8 mouse cellular contexts compared by ENCODE assay signal in the genomic region with DNA sequence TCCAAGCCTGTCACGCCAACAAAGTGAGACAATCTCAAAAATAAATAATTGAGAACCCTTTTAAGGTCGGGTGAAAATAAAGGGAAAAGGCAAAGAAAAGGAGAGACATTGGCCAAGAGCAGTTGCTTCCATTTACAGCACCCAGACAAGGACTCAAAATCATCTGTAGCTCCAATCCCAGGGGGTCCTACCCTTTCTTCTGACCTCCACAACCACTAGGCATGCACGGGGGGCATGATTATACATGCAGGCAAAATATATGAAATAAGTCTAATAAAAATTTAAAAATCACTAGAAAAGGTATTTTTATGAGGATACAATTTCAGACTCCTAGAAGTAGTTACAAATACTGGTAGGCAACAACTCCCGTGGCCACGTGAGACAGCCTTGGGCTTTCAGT. TPM values are rescaled to one million over a fixed set of nuclear protein-coding genes. Genes with fewer than 3 reads are reported as not detected.
DNase-seq lines count a peak whose midpoint lies in the region; ATAC-seq and TF ChIP-seq lines count a peak whose summit lies in the region.

No protein-coding gene starts in this region.

- TF ChIP-seq CTCF in kidney, postnatal 0 days (IDR thresholded peaks at IDR 0.05; ENCODE audit: low read depth): no peak
- TF ChIP-seq CTCF in cortical plate, adult 2 months (IDR thresholded peaks at IDR 0.05; ENCODE audit: extremely low read depth, insufficient read depth, low read length): no peak

- H3K27ac ChIP-seq in kidney, postnatal 0 days: peak overlapping the region; percentile 54; the same call in 1 of the 2 replicates
- H3K27ac ChIP-seq in cortical plate, adult 2 months (ENCODE audit: insufficient read depth, low read length): no peak overlapping the region
- H3K27ac ChIP-seq in hindbrain, embryonic 15.5 days (replicated peaks): peak overlapping the region; percentile 72
- H3K27ac ChIP-seq in midbrain, embryonic 15.5 days: peak overlapping the region; percentile 79

- 43% methylated on average over 5 of the region's 5 CpGs for WGBS in kidney, postnatal 0 days
- 55% methylated on average over 5 of the region's 5 CpGs for WGBS in hindbrain, embryonic 15.5 days
- 51% methylated on average over 5 of the region's 5 CpGs for WGBS in midbrain, embryonic 15.5 days

- ATAC-seq in kidney, postnatal 0 days (replicated peaks; ENCODE audit: low FRiP score, low read depth): no peak
- peak; percentile 46; the same call in 1 of the 2 replicates for ATAC-seq in hindbrain, embryonic 15.5 days (ENCODE audit: low FRiP score, low read depth)
- ATAC-seq in midbrain, embryonic 15.5 days (replicated peaks): peak; percentile 61

- DNase-seq in kidney, postnatal 0 days (ENCODE audit: low spot score): no peak
- no peak for DNase-seq in kidney, postnatal 14 days
- DNase-seq in ovary, postnatal 36 days (ENCODE audit: low spot score): no peak
- no peak for DNase-seq in thymus, postnatal 0 days (ENCODE audit: low spot score)
- DNase-seq in right cerebral cortex, postnatal 36 days (ENCODE audit: low spot score in 2 of 2): no peak

- H3K9me3 ChIP-seq in kidney, postnatal 0 days (replicated peaks; ENCODE audit: low read length): no peaks in the 10 kb centered on the region
- no peaks in the 10 kb centered on the region for H3K9me3 ChIP-seq in hindbrain, embryonic 15.5 days
- no peaks in the 10 kb centered on the region for H3K9me3 ChIP-seq in midbrain, embryonic 15.5 days

- TF ChIP-seq POLR2A in cortical plate, adult 2 months (IDR thresholded peaks at IDR 0.05; ENCODE audit: extremely low read depth, insufficient read depth, low read length): no peak

- no peaks in the 10 kb centered on the region for H3K36me3 ChIP-seq in kidney, postnatal 0 days (ENCODE audit: insufficient read depth, low read length)
- no peaks in the 10 kb centered on the region for H3K36me3 ChIP-seq in hindbrain, embryonic 15.5 days
- H3K36me3 ChIP-seq in midbrain, embryonic 15.5 days (replicated peaks): no peaks in the 10 kb centered on the region

- peak overlapping the region; percentile 67 for H3K9ac ChIP-seq in kidney, postnatal 0 days (ENCODE audit: low read depth, low read length)
- peak overlapping the region; percentile 42; the same call in 1 of the 2 replicates for H3K9ac ChIP-seq in hindbrain, embryonic 15.5 days
- H3K9ac ChIP-seq in midbrain, embryonic 15.5 days: peak overlapping the region; percentile 49

- no peaks in the 10 kb centered on the region for H3K27me3 ChIP-seq in kidney, postnatal 0 days (ENCODE audit: insufficient read depth, low read length)
- H3K27me3 ChIP-seq in hindbrain, embryonic 15.5 days: no peaks in the 10 kb centered on the region
- no peaks in the 10 kb centered on the region for H3K27me3 ChIP-seq in midbrain, embryonic 15.5 days (replicated peaks)

- peak overlapping the region; percentile 74 for H3K4me2 ChIP-seq in kidney, postnatal 0 days (ENCODE audit: low read length)
- H3K4me2 ChIP-seq in hindbrain, embryonic 15.5 days: peak overlapping the region; percentile 67
- peak overlapping the region; percentile 63 for H3K4me2 ChIP-seq in midbrain, embryonic 15.5 days

- peak overlapping the region; percentile 57 for H3K4me3 ChIP-seq in kidney, postnatal 0 days (replicated peaks; ENCODE audit: low read depth, low read length)
- peak overlapping the region; percentile 92 for H3K4me3 ChIP-seq in cortical plate, adult 2 months (ENCODE audit: insufficient read depth, low read length)
- H3K4me3 ChIP-seq in hindbrain, embryonic 15.5 days: peak overlapping the region; percentile 58
- peak overlapping the region; percentile 75 for H3K4me3 ChIP-seq in midbrain, embryonic 15.5 days

- no peaks in the 10 kb centered on the region for H3K4me1 ChIP-seq in kidney, postnatal 0 days (replicated peaks; ENCODE audit: insufficient read depth, low read length)
- no peaks in the 10 kb centered on the region for H3K4me1 ChIP-seq in cortical plate, adult 2 months (ENCODE audit: control insufficient read depth, insufficient read depth, low read length)
- H3K4me1 ChIP-seq in hindbrain, embryonic 15.5 days (replicated peaks): peaks cover 24% of the 10 kb centered on the region
- peaks cover 22% of the 10 kb centered on the region for H3K4me1 ChIP-seq in midbrain, embryonic 15.5 days

RNA-seq across cellular contexts. Expression of a gene that starts 0.4 kb away (rescaled TPM):
- polyA plus RNA-seq in kidney, postnatal 0 days (2015; fragmentation: Nextera tagmentation; extraction: Ambion mirVana): 10.0 and 10.1 TPM in 2 replicates
- polyA plus RNA-seq in cortical plate, adult 2 months (2012; rRNA removed): 13.7 and 14.1 TPM in 2 replicates
- 13.5 and 14.3 TPM in 2 replicates for polyA plus RNA-seq in hindbrain, embryonic 15.5 days (2015; fragmentation: Nextera tagmentation; extraction: Ambion mirVana)
- 14.8 and 15.1 TPM in 2 replicates for polyA plus RNA-seq in midbrain, embryonic 15.5 days (2015; fragmentation: Nextera tagmentation; extraction: Ambion mirVana)
- polyA plus RNA-seq in thymus, postnatal 0 days (2015; fragmentation: Nextera tagmentation; extraction: Ambion mirVana): 12.1 and 13.0 TPM in 2 replicates

RNA-seq across cellular contexts. Expression of a gene that starts 25.2 kb away (rescaled TPM):
- 0.09 and 0.30 TPM in 2 replicates for polyA plus RNA-seq in kidney, postnatal 0 days (2015; fragmentation: Nextera tagmentation; extraction: Ambion mirVana)
- not detected in 2 replicates for polyA plus RNA-seq in cortical plate, adult 2 months (2012; rRNA removed)
- polyA plus RNA-seq in hindbrain, embryonic 15.5 days (2015; fragmentation: Nextera tagmentation; extraction: Ambion mirVana): 0.19 TPM in 1 of 2 replicates, not detected in the other
- polyA plus RNA-seq in midbrain, embryonic 15.5 days (2015; fragmentation: Nextera tagmentation; extraction: Ambion mirVana): not detected in 2 replicates
- polyA plus RNA-seq in thymus, postnatal 0 days (2015; fragmentation: Nextera tagmentation; extraction: Ambion mirVana): 0.09 TPM in 1 of 2 replicates, not detected in the other

RNA-seq across cellular contexts. Expression of a gene that starts 34.4 kb away (rescaled TPM):
- polyA plus RNA-seq in kidney, postnatal 0 days (2015; fragmentation: Nextera tagmentation; extraction: Ambion mirVana): 11.2 and 11.7 TPM in 2 replicates
- polyA plus RNA-seq in cortical plate, adult 2 months (2012; rRNA removed): 16.3 and 17.9 TPM in 2 replicates
- 20.8 and 22.0 TPM in 2 replicates for polyA plus RNA-seq in hindbrain, embryonic 15.5 days (2015; fragmentation: Nextera tagmentation; extraction: Ambion mirVana)
- polyA plus RNA-seq in midbrain, embryonic 15.5 days (2015; fragmentation: Nextera tagmentation; extraction: Ambion mirVana): 22.7 and 26.1 TPM in 2 replicates
- 8.4 and 8.8 TPM in 2 replicates for polyA plus RNA-seq in thymus, postnatal 0 days (2015; fragmentation: Nextera tagmentation; extraction: Ambion mirVana)
